Mouse (Mus musculus) brain, embryonic 18.5 days (tissue): Measurements from ENCODE around the gene Mms19.

ENCODE experiments used
- DNase-seq: peaks from one replicate; pipeline ENCODE4 v3.0.0-alpha.2; 2012; ENCODE audit warnings: low read depth, low spot score

Mms19 gene

DNA sequence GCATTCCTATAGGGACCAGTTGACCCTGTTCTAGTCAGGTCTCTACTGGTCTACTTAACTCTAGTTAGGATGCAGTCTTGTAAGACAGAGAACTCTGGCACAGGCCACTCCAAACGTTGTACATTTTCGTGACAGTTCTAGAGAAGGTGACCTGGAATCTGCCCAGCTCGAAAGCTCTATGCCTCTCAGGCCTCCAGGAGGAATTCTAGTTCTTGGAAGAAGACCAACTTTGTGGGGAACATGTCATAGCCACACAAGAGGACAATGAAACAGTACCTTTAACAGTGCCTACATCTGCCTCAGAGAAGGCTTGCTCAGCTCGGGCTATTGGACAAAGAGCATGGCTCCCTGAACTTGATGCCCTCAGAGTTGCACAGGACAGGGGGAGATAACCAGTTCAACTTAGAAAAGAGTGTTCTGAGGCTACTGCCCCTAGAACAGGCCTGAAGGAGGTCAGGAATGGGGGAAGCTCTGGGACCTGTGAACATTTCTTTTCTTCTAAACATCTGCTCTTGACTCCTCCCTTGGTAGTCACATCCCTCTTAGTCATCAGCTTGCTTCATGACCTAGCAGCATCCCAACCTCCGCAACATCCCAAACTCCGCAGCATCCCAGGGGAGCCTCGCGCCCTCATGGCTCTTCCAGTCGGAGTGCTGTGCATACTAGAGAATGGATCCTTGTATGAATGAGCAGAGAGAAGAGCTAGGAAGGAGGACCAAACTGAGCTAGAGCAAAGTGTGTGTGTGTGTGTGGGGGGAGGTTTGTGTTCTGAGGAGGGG, 18.0 kb upstream of the Mms19 start:
- DNase-seq = no peak

DNA sequence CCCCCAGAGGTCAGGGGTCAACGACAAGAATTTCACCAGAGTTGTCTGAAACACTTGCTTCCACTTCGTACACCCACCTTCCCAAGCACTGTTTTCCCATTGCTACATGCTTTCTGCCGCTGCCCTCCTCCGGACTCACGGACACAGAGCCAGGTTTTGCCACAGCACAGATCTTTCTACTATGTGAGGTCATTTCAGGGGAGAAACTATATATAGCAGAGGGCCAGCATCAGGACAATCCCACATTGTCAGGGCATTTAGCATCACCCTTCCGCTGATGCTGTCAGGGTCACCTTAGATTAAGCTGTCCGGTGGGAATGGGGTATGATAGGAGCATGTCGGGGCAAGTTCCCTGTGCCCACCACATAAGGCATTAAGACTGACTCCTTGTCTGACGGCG, 16.1 kb upstream of the Mms19 start:
- no peak for DNase-seq

DNA sequence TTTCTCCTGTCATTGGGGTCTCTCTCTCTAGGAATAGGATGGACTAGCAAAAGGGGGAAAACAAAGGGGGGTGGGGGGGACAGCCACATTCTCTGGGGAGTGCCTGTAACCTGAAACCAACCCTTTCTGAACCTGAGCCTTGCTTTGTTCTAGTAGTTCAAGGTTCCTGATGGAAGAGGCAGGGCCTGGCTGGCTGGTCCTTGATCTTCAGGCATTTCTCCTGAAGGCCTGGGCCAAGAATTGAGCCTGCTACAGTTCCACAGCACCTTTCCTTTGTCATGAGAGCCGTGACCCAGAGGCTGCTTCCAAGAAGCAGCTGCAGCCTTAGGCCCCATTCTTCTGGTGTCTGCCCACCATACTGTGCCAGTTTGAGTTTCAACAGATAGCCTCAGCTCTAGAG, 14.5 kb upstream of the Mms19 start:
- DNase-seq = no peak

- DNase-seq = no peak
These were observed 13.1 kb upstream of the Mms19 start for GRCm38 (mm10) chr19:41994023-41994422.

DNA sequence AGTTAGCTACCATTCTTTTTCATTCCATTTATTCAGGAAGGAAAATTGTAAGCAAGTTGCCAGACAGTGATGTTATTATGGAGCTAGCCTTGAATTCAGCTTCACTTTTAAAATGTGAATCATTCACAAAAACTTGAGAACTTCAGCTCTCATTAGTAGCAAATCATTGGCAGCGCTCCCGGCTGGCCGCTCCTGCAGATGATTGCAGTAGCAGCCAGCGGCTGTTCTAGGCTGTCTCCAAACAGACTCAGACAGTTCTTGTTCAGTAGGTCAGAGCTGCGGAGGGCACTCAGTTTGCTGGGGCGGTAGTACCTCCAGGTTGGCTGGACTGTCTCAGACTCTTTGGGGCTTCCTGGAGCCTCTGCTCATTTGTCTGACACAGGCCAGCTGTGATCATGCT, 12.5 kb upstream of the Mms19 start:
- DNase-seq = no peak

DNA sequence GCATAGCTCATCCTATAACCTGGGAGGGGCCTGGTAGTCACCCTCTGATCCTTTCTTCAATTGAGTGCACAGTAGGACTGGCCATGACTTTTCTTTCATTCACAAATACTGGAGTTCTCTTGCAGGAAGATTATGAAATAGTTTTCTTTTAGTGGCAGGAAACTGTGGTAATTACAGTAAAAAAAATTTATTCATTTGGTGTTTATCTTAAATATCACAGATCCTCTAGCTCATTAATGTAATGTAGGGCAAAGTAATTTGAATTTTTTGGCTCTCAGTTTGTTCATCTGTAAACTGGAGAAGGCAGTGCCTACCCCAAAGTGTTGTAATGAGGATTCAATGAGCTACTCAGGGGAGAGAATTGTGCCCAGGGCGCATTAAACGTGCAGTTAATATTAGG, 12.0 kb upstream of the Mms19 start:
- DNase-seq = no peak

GRCm38 (mm10) chr19:41991926-41992477, 11.0 kb upstream of the Mms19 start:
- DNase-seq = no peak

DNA sequence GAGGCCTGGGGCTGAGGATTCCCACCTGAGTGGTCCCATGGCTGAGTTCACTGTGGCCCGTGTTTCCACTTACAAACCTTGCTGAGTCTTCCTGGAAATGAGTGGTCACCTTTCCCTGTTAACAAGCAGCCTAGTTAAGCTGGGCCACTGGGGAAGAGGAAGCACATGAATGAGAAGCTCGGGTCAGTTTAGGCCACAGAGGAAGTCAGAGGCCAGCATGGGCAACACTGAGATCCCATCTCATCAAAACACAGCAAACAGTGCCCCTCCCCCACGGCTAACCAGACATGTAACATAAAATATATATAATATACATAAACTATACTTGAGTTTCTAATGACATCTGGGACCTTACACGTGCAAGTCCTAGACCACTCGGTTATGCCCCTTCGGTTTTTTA, 8.9 kb upstream of the Mms19 start:
- DNase-seq = no peak

DNA sequence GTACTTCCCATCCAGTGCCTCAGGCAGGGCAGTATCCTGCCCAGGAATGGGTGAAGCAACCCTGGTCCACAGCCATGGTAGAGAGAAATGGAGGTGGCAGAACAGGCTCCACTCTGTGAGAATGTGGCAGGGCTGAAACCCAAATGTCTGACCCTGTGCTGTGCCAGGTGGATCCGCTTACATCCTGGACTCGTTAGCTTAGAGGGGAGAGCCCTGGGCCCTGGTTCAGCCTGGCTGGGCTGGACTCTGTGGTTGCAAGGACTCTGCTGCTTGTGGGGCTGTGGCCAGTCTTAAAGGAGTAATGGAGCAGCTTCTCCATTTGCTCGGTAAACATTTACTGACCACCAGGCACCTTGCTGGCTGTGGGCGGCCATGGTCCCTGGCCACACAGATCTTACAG, 6.2 kb upstream of the Mms19 start:
- DNase-seq = no peak

DNA sequence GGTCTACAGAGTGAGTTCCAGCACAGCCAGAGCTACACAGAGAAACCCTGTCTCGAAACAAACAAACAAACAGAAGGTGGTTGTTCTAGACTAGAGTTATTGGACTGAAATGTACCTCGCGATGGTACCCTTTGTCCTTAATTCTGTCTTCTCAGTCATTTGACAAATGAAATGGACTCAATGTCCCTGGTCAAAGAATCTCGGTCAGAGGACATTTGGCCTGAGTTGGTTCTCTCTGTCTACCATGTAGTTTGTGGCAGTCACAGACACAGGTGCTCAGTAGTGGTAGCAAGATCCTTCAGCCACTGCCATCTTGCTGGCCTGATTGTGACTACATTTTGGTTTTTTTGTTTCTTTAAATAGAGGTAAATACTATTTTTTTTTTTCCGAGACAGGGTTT, 5.0 kb upstream of the Mms19 start:
- DNase-seq = no peak

DNA sequence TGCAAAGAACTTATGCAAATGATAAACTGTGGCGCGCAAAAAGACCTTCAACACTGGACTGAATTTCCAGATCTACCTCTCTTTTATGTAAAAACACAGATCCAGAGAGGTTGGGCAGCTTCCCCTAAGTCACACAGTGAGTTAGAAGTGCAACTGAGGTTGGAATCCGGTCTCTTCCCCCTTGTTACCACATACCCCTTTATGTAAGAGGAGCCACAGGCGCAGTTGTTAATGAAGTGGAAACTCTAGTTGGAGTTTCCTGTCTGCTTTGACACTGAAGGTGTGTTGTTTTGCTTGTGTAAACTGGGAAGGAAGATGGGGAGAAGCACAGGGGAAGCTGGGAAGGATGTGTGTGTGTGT, 1.8 kb upstream of the Mms19 start:
- no peak for DNase-seq

DNA sequence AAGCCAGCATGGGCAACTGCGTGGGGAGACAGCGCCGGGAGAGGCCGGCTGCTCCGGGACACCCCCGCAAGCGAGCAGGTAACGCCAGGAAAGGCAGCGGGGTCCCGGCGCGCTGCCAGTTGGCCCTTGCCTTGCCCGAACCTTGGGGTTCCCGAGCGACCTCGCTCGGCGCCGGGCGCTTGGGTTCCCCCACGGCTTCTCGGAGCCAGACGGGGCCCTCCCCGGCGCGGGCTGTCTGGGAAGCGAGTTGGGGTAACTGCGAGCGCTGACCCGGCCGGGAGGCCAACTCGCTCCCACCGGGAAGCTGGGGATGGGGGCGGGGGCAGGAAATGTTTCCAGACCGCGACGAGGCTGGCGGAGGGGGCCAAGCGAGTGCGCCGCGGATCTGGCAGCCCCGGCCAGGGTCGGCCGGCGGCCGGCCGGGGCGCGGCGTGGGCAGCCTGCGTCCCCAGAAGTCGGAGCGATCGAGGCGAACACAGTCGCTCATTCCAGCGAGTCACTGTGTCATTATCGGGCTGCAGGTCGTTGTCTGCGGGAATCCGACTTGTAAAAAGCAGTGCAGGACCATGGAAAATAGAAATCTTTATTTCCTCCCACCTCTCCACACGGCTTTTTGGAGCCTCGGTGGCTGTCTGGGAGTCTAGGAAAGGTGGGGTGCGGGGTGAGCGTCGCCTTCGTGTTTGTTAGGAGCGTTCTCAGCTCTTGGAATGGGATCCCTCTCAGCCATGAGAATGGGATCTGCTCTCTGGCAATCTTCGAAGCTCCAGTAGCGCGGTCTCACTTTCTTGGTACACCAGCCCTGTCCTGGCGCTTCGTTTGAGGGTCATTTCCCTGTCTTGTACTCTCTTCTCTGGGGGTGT, 1.2 kb upstream of the Mms19 start:
- DNase-seq = no peak

DNA sequence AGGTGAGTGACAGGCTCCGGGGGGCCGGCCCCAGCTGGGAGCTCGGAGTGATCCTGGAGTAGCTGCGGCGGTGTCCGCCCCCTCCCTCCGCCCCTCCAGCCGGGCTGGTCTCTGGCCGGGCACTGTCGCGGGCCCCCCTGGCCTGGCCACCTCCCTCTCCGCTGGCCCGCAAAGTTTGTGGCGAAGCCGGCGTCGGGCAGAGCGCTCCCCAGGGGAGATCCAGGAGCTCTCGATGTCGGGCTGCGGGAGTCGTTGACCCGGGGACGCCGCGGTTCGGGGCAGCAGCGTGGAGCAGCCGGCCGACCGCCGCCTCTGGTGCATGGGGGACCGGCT, 604 bp upstream of the Mms19 start, which contains the start of gene Ubtd1:
TSS of gene Ubtd1 (plus strand) at position 169 of the 333 bp plus-strand sequence.
- DNase-seq = no peak

DNA sequence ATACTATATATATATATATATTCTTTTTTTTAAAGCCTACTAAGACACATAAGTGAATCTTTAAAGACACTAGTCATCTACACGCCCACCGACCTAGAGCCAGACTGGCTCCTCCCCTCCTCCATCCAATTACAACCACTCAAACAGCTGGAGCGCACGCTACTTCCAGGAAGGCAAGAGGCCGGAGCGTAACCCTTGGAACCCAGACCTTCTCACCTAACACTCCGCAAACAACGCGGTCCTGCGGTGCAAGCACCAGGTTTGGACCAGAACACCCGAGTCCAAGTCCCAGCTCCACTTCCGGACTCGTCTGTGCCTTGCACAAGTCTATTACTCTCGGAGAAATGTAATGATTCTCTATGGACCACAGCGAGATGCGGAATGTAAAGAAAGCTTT, 537 bp downstream of the Mms19 start:
- no peak for DNase-seq

- DNase-seq = no peak
These were observed 6.8 kb downstream of the Mms19 start for GRCm38 (mm10) chr19:41973891-41974794.

DNA sequence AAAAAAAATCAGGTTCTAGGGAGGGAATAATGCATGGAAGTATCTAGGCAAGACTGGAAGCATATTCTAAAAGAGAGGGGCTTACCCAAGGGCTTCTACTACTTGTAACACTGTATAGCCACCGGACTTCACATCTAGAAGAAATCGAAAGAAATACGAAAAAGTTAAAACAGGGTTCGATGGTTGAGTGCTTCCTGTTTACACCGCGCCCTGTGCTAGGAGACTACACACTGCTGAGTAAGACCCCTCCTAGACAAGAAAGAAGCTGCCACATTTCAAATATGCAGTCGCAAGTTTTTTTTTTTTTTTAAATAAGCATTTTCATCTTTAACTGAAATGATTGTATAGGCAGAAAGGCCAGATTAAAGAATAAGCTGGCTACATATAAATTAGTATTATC, 11.3 kb downstream of the Mms19 start:
- DNase-seq = no peak

- DNase-seq = no peak
These were observed 27.4 kb downstream of the Mms19 start for GRCm38 (mm10) chr19:41953574-41953973.

DNA sequence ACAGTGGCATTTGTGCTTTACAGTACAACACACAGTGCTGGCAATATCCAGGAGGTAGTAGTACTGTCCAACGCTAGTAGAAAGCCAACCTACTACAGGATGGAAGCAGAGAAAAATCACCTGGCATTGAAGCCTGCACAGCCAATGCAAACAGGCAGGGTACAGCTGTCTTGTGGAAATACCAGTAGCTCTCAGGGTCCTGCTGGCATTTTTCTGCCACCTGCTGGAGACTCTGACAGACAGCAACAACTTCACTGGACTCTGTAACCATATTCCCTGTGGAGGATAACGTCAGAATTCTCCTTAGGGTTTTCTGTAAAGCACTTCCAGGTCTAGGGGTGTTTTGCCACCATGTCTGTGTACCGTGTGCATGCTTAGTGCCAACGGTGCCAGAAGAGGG, 28.7 kb downstream of the Mms19 start:
- no peak for DNase-seq

- no peak for DNase-seq
These were observed 37.1 kb downstream of the Mms19 start for GRCm38 (mm10) chr19:41943841-41944240.

DNA sequence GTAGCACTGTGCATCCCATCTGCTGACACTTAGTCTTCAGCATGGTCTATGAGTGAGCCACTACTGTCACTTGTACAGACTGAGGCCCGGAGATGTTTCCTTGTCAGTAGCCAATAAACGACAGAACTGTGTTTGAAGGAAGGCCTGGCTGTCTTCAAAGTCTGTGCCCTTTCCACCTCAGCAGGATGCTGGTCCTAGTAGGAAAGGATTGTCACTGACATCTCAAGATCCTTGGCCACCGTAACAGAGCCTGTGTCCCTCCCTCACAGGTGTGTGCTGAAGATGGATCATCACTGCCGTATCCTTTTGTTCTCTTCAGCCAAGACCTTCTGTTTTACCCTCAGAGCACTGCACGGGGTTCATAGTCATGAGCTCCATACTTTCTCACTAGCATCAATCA, 42.4 kb downstream of the Mms19 start:
- no peak for DNase-seq

GRCm38 (mm10) chr19:41935921-41936320, 45.0 kb downstream of the Mms19 start:
- no peak for DNase-seq

GRCm38 (mm10) chr19:41934124-41934523, 46.8 kb downstream of the Mms19 start:
- DNase-seq = no peak
